Mouse (Mus musculus) thymus, postnatal 25 days (tissue): ENCODE measurements around the gene Crhr2.
A peak's percentile ranks its signal among the peaks of the same experiment; 100 is the strongest.

Source experiments
- DNase-seq: peaks from one replicate; pipeline ENCODE4 v3.0.0; 2022

Crhr2 gene

GRCm38 (mm10) chr6:55132794-55133193 is at the start of gene Crhr2:
Gene Crhr2 (minus strand): TSS chr6:55133016.
- no peak for DNase-seq

DNA sequence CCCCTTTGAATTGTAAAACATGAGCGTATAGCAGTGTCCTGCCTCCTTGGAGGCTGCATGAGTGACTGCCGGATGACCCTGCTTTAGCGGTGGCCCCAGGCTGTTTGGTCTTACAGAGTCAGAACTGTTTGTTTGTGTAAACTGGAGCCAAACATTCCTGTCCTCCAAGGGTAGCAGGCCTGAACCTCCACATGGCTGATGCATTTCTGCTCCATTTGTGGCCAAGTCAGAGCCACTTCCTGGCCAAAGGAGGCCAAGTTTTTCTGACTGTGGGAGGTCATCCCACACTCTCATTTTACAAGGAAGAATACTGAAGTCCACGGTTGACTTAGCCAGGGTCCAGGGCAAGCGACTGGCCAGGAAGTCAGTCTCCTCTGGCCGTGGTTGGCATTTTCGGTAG is 46.7 kb upstream of the Crhr2 start:
- DNase-seq = no peak

- peak; percentile 10 for DNase-seq
These were observed 44.4 kb upstream of the Crhr2 start for GRCm38 (mm10) chr6:55177060-55177732.

DNA sequence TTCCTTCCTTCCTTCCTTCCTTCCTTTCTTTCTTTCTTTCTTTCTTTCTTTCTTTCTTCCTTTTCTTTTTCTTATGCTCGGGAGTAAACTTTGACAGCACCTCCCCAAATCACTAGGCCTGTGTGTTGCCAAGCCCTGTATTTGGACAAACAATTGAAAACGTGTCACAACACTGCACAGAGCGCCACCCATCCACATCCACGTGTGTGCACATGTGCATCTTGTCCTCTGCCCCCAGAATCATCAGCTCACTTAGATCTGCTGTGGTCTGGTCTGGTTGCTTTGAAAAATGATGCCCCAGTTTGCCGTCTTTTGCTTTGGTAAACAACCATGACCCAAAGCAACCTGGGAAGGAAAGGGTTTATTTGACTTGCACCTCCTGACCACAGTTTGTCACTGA is 43.1 kb upstream of the Crhr2 start:
- no peak for DNase-seq

GRCm38 (mm10) chr6:55175456-55175855 is 42.6 kb upstream of the Crhr2 start:
- no peak for DNase-seq

DNA sequence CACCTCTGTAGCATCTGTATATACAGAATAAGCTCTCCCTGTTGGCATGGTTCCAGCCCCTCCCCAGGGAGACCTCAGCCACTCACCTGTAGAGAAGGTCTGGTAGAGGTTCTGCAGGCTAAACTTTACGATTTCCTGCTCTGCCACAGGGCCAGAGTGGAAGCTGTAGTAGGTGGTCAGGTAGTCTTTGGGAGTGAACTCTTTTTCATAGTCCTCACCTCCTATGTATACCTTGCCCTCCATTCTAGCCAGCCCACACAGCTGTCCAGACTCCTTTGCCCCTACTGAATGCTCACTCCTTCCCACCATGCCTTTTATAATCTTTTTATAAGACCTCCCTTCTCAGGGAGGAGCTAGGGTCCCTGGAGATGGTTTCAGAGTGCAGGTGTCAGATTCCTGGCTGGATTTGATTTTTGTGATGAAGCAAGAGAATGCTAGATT is 41.9 kb upstream of the Crhr2 start, which contains the start of gene Inmt:
Gene Inmt (minus strand): TSS at position 303 of the 441 bp plus-strand sequence.
- no peak for DNase-seq

GRCm38 (mm10) chr6:55173941-55174349 is 41.1 kb upstream of the Crhr2 start:
- DNase-seq = no peak

DNA sequence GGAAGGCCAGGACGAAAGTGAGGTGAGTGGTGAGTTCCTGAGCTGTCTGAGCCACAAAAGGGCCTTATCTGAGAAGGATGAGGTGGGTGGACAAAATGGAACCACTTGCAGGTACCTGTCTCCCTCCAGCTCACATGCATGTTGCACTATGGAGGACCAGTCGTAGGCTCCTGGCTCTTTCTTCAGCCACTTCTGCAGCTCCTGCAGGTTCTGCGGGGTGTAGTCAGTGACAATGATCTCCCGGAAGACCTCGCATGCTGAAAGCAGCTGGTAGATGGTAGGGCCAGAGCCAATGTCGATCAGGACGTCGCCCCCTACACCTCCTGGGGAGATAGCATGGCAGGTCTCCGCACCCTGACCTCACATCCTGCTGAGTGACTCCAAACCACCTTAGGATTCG is 40.4 kb upstream of the Crhr2 start:
- no peak for DNase-seq

GRCm38 (mm10) chr6:55171638-55172037 is 38.8 kb upstream of the Crhr2 start:
- no peak for DNase-seq

DNA sequence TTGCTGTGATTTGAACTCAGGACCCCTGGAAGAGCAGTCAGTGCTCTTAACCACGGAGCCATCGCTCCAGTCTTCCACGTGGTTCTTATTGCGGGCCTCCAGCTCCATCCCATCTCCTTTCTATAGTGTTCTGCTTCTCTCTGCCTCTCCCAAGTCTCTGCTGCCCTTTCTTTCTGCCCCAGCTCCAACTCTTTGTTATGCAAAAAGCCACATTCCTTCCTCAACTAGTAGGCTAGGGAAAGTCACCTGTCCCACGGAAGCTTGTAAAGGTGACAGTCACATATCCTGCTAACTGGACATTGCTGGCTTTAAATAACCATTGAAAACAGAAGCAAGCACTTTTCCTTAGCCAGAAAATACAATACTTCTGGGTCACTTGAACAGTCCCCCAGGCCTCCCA is 37.0 kb upstream of the Crhr2 start:
- DNase-seq = no peak

DNA sequence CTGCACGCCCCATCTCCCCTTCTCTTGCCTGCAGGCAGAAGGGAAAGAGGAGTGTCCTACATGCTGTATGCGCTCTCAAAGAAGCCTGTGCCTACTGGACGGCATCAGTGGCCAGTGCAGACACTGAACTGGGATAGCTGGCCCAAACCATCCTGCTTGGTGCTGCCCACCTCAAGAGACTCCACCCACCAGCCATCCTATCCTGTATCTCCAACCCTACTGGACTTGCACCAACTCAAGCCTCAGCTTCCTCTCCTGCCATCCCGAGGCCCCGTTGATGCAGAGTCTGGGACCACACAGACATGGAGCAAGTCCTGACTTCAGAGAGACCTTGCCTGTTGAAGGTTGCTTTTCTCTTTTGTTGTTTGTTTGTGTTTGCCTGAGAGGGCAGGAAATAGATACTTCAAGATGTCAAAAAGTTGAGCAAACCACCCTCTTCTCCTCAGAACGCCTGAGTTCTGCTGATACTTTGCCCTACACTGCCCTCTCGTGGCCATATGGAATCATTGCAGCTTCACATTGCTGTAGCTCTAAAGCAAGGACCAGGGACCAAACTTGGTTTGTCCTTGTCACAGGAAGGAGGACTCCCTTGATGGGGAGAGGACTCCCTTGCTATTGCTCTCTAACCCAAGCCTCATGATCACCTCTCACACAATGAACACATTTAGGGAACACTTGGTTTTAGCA is 34.1 kb upstream of the Crhr2 start:
- peak; percentile 72 for DNase-seq

DNA sequence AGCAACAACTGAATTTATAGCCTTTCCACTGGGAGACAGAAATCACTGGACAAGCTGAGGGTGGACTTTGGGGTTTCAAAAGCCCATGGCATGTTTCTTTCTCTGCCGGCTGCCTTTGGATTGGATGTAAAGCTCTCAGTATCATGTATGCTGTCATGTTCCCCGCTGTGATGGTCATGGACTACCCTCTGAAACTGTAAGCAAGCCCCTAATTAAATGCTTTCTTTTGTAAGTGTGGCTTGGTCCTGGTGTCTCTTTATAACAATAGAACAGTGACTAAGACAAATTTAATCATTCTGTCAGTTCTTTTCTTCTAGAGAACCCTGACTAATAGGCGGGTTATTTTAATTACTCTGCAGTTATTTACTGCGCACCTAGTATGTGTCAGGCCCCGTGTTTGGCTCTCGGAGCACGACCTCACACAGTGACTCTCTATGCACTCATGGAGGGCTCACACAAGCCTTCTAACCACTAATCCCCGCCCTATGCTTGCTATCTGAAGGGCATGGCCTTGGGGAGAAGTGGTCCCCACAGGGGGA is 30.3 kb upstream of the Crhr2 start:
- DNase-seq = no peak

- DNase-seq = no peak
These were observed 28.5 kb upstream of the Crhr2 start for GRCm38 (mm10) chr6:55161311-55161761.

DNA sequence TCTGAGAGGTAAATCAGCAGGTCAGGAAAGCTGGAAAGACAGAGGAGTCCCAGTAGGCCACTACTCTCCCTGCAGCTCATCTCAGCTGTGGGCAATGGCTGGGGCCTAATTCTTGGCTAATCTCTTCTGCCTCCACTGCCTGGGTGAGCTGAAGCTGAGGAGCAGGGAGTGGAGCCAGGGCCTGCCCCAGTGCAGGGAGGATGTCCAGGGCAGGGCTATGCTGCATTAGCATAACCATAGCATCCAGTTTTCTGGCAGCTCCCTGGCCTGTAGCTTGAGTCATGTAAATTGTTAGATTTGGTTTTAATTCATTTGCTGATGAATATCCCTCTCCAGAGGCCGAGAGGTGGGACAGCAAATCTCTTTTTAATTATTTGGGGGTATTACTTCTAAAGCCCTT is 26.4 kb upstream of the Crhr2 start:
- no peak for DNase-seq

DNA sequence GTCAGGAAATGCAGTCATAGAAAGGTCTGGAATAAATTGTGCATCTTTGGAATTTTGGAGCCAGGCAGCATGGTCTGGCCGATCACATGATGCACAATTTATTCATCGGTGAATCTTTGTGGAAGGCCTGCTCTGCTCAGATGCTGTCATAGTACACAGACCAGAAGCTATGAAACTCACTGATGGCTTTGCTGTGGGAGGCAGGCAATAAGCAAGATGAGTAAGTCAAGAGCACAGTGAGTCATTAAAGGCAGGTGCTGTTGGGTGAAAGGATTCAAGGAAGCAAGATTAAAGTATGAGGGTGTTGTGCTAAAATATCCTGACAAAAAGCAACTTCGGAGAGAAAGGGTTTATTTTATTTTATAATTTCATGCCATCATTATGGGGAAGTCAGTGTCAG is 19.4 kb upstream of the Crhr2 start:
- no peak for DNase-seq

DNA sequence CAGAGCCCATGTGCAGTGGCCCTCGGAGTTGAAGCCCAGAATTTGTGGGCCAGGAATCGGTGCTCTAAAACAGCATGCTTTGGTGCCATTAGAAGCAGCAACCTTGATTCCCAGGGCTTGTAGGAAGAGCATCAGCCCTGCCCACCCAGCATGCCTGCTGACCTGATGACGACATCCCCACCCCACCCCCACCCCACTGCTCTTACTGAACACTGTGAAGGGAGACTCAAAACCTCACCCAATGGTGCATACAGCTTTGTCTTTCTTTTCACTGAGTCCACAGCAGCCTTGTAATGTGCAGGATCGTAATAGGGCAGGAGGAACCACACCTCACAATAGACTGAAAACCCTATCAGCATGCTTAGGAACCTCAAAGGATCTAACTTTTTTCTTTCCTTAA is 13.3 kb upstream of the Crhr2 start:
- no peak for DNase-seq

DNA sequence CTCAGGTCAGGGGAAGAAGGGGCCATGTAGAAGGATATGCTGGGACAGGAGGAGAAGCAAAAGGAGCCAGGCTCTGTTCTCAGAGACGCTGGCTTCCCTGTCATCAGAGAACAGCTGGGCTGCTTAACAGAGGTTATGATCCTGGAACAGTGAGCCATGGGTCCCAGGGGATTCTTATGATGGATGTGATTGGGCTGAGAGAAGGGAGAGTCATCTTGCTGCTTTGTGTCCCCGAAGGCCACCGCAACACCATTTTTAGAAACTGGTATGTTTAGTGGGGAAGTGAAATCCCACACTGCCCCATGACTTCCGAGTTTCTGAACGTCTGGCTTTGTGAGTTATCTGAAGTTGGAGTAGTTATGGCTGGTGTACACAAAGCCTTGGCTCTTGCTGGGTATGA is 12.5 kb upstream of the Crhr2 start:
- no peak for DNase-seq

DNA sequence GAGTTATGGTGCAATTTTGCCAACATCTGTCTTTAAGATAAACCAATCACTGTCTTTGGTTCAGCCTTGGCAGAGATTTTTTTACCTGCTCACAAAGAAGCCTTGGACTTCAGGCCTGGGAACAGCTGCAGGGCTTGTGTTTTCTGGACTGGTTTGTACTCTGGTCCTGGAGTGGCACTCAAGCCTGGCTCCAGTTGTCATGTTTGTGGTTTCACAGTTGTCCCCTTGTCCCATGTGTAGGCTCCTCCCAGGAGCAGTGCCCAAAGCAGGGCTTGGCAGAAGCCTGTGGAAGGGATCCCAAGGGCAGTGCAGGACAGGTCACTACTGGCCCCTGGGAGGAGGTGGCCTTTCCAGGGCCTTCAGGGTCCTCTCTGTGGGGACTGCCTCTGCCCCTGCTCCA is 5.5 kb upstream of the Crhr2 start:
- no peak for DNase-seq

GRCm38 (mm10) chr6:55133425-55133824 is 609 bp upstream of the Crhr2 start:
- no peak for DNase-seq

- DNase-seq = no peak
These were observed 1.5 kb downstream of the Crhr2 start for GRCm38 (mm10) chr6:55131301-55131700.

DNA sequence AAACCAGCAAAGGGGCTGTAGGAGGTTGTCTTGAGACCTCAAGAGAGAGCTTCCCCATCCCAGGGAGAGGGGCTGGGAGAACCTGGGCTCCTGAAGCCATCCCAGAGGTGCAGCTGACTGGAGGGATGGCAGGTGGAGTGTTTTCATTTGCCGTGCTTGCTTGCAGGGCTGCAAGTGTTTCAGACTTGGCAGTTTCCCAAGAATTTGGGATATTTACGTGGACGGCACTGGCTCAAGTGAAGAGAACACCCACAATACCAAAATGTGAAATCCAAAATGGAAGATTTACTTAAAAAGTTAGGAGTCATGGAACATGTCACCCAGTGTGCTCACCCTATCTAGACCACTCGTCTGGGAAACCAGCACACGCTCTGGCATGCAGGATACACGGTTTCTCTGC is 2.2 kb downstream of the Crhr2 start:
- no peak for DNase-seq

GRCm38 (mm10) chr6:55128391-55128790 is 4.4 kb downstream of the Crhr2 start:
- no peak for DNase-seq

GRCm38 (mm10) chr6:55126576-55126975 is 6.2 kb downstream of the Crhr2 start:
- no peak for DNase-seq

GRCm38 (mm10) chr6:55123056-55123455 is 9.8 kb downstream of the Crhr2 start:
- no peak for DNase-seq
